11 mouse cellular contexts compared by ENCODE assay signal in the genomic region with DNA sequence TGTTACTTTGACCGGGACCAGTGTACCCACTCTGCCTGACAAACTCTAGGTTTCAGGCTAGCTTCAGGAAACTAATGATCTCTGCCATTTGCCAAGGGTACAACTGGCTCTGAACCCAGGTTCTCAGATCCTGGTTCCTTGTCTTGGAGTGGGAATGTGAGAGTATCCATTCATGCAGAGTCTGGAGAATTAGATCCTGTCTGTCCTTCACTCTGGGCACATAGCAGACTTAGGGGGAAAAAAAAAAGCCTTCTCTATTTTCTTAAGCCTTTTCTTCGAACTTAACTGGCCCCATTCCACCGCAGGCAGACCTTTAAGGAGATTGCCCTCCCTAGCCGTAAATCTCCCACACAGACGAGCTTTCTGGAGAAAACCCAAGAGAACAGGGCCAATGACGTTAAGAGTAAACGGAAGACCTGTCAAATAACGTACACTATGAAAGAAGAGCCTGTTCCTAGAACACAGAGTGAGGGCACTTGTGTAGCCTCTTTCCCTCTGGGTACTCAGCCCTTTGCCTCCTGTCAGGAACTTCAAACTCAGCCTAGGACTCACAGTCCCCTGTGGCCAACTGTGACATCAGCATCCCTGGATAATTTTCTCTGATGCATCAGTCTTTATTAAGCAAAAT.
DNase-seq lines count a peak whose midpoint lies in the region; ATAC-seq lines count a peak whose summit lies in the region.
"Had no signal": no experiment of that assay in that cellular context is flagged by ENCODE, and none has a peak within 500 bp of the region (broad histone marks: within the 10 kb centered on the region; RNA-seq: fewer than 3 reads in every experiment).

No protein-coding gene starts in this region.

- WGBS in lung, embryonic 16.5 days: 18% methylated on average over 8 of the region's 8 CpGs
- WGBS in intestine, embryonic 15.5 days: 22% methylated on average over 8 of the region's 8 CpGs
- 66% methylated on average over 8 of the region's 8 CpGs for WGBS in midbrain, embryonic 11.5 days

- H3K4me2 ChIP-seq in lung, embryonic 16.5 days (ENCODE audit: low read depth, low read length): no peak overlapping the region
- no peak overlapping the region for H3K4me2 ChIP-seq in intestine, embryonic 15.5 days (replicated peaks)
- no peak overlapping the region for H3K4me2 ChIP-seq in midbrain, embryonic 11.5 days
- H3K4me2 ChIP-seq: embryonic facial prominence, embryonic 15.5 days; neural tube, embryonic 12.5 days had no signal

- no peaks in the 10 kb centered on the region for H3K36me3 ChIP-seq in lung, embryonic 16.5 days (ENCODE audit: control insufficient read depth, insufficient read depth, low read length)
- no peaks in the 10 kb centered on the region for H3K36me3 ChIP-seq in intestine, embryonic 15.5 days
- no peaks in the 10 kb centered on the region for H3K36me3 ChIP-seq in midbrain, embryonic 11.5 days (ENCODE audit: control insufficient read depth, insufficient read depth, low read length)
- H3K36me3 ChIP-seq: embryonic facial prominence, embryonic 15.5 days; neural tube, embryonic 12.5 days had no signal

- H3K9ac ChIP-seq in lung, embryonic 16.5 days (ENCODE audit: low read length): no peak overlapping the region
- H3K9ac ChIP-seq in intestine, embryonic 15.5 days: no peak overlapping the region
- no peak overlapping the region for H3K9ac ChIP-seq in midbrain, embryonic 11.5 days (ENCODE audit: low read length)
- H3K9ac ChIP-seq: embryonic facial prominence, embryonic 15.5 days; neural tube, embryonic 12.5 days had no signal

- no peaks in the 10 kb centered on the region for H3K9me3 ChIP-seq in lung, embryonic 16.5 days (ENCODE audit: control insufficient read depth, low read length)
- H3K9me3 ChIP-seq in intestine, embryonic 15.5 days: no peaks in the 10 kb centered on the region
- no peaks in the 10 kb centered on the region for H3K9me3 ChIP-seq in midbrain, embryonic 11.5 days (ENCODE audit: control insufficient read depth, low read length)
- H3K9me3 ChIP-seq: embryonic facial prominence, embryonic 15.5 days; neural tube, embryonic 12.5 days had no signal

- H3K27ac ChIP-seq in lung, embryonic 16.5 days (ENCODE audit: low read length): no peak overlapping the region
- H3K27ac ChIP-seq in intestine, embryonic 15.5 days: no peak overlapping the region
- H3K27ac ChIP-seq in midbrain, embryonic 11.5 days (ENCODE audit: low read depth, low read length): no peak overlapping the region
- H3K27ac ChIP-seq: embryonic facial prominence, embryonic 15.5 days; macrophage; neural tube, embryonic 12.5 days had no signal

- H3K4me1 ChIP-seq in lung, embryonic 16.5 days (replicated peaks; ENCODE audit: control insufficient read depth, insufficient read depth, low read length): peaks cover 4% of the 10 kb centered on the region; the same call in 1 of the 2 replicates
- no peaks in the 10 kb centered on the region for H3K4me1 ChIP-seq in intestine, embryonic 15.5 days (replicated peaks)
- no peaks in the 10 kb centered on the region for H3K4me1 ChIP-seq in midbrain, embryonic 11.5 days (ENCODE audit: control insufficient read depth, insufficient read depth, low read length)
- H3K4me1 ChIP-seq: embryonic facial prominence, embryonic 15.5 days had no signal

- peak; percentile 20 for DNase-seq in adrenal gland, adult 2 months
- DNase-seq in adrenal gland, postnatal 25 days: no peak
- no peak for DNase-seq in lung, postnatal 10 days
- DNase-seq in kidney, adult 8-10 months: peak; percentile 24 to 26
- peak; percentile 92 for DNase-seq in skeletal muscle tissue, adult 2 months (ENCODE audit: low read depth, low spot score)
- DNase-seq in midbrain, embryonic 11.5 days (ENCODE audit: low spot score, missing footprints): no peak

- 0 out of 2 replicates have a peak, but pooled peaks have one; percentile 12 for ATAC-seq in lung, embryonic 16.5 days (ENCODE audit: low read depth)
- no peak for ATAC-seq in intestine, embryonic 15.5 days
- no peak for ATAC-seq in midbrain, embryonic 11.5 days (ENCODE audit: low FRiP score)

- no peaks in the 10 kb centered on the region for H3K27me3 ChIP-seq in lung, embryonic 16.5 days (ENCODE audit: control insufficient read depth, insufficient read depth, low read depth, low read length)
- H3K27me3 ChIP-seq in intestine, embryonic 15.5 days (replicated peaks): no peaks in the 10 kb centered on the region
- H3K27me3 ChIP-seq in midbrain, embryonic 11.5 days (ENCODE audit: control insufficient read depth, insufficient read depth, low read length): no peaks in the 10 kb centered on the region
- H3K27me3 ChIP-seq: embryonic facial prominence, embryonic 15.5 days; neural tube, embryonic 12.5 days had no signal

- no peak overlapping the region for H3K4me3 ChIP-seq in lung, embryonic 16.5 days (ENCODE audit: low read length)
- no peak overlapping the region for H3K4me3 ChIP-seq in intestine, embryonic 15.5 days (replicated peaks)
- H3K4me3 ChIP-seq in midbrain, embryonic 11.5 days (ENCODE audit: low read depth, low read length): no peak overlapping the region
- H3K4me3 ChIP-seq: embryonic facial prominence, embryonic 15.5 days; neural tube, embryonic 12.5 days had no signal

Comparison
In these comparisons a context has a peak if more than half of its experiments do, and no peak if none do; other contexts are left out.
1. DNase-seq: peak in adrenal gland, adult 2 months (single experiment), kidney, adult 8-10 months (2 of 2) and skeletal muscle tissue, adult 2 months (single experiment); none in adrenal gland, postnatal 25 days (single experiment), lung, postnatal 10 days (single experiment) and midbrain, embryonic 11.5 days (single experiment).